ENCODE assay signal across 10 mouse cellular contexts in genomic region chr16:85680351-85680750, GRCm38 (mm10).
DNase-seq lines count a peak whose midpoint lies in the region; ATAC-seq lines count a peak whose summit lies in the region.
"Had no signal": no experiment of that assay in that cellular context is flagged by ENCODE, and none has a peak within 500 bp of the region (broad histone marks: within the 10 kb centered on the region; RNA-seq: fewer than 3 reads in every experiment).

No protein-coding gene starts in this region.

- H3K4me1 ChIP-seq in embryonic facial prominence, embryonic 12.5 days = peaks cover 6% of the 10 kb centered on the region; the same call in 1 of the 2 replicates
- peaks cover 3% of the 10 kb centered on the region; the same call in 1 of the 2 replicates for H3K4me1 ChIP-seq in limb, embryonic 13.5 days

- no peaks in the 10 kb centered on the region for H3K36me3 ChIP-seq in embryonic facial prominence, embryonic 12.5 days
- H3K36me3 ChIP-seq in limb, embryonic 13.5 days = no peaks in the 10 kb centered on the region

- no peaks in the 10 kb centered on the region for H3K27me3 ChIP-seq in embryonic facial prominence, embryonic 12.5 days
- H3K27me3 ChIP-seq in limb, embryonic 13.5 days = peaks cover 4% of the 10 kb centered on the region; the same call in 1 of the 2 replicates

- intact Hi-C loops in gastrocnemius, postnatal 36 days (cut with DNase I) = no loop called here

- DNase-seq in gastrocnemius, postnatal 10 days = peak; percentile 24
- DNase-seq in gastrocnemius, postnatal 36 days = no peak
- peak; percentile 15 for DNase-seq in MN1 (ENCODE audit: low spot score)
- DNase-seq in adrenal gland, adult 8-10 months = no peak
- DNase-seq in left cerebral cortex, adult 9 months (ENCODE audit: low spot score in 2 of 2) = no peak
- no peak for DNase-seq in layer of hippocampus, postnatal 36 days
- DNase-seq: lung, postnatal 36 days had no signal

- WGBS in embryonic facial prominence, embryonic 12.5 days = 42% methylated on average over 6 of the region's 6 CpGs
- 30% methylated on average over 6 of the region's 6 CpGs for WGBS in limb, embryonic 13.5 days

- H3K4me3 ChIP-seq in embryonic facial prominence, embryonic 12.5 days = no peak overlapping the region
- no peak overlapping the region for H3K4me3 ChIP-seq in limb, embryonic 13.5 days
- H3K4me3 ChIP-seq: erythroblast, embryonic 14.5 days had no signal

- peak; percentile 81; the same call in 1 of the 2 replicates for ATAC-seq in embryonic facial prominence, embryonic 12.5 days (ENCODE audit: insufficient number of reproducible peaks, insufficient read depth, low FRiP score, low TSS enrichment)
- ATAC-seq in limb, embryonic 13.5 days (ENCODE audit: low FRiP score, low read depth) = peak; percentile 68; the same call in 1 of the 2 replicates

- no peak overlapping the region for H3K27ac ChIP-seq in embryonic facial prominence, embryonic 12.5 days
- H3K27ac ChIP-seq in limb, embryonic 13.5 days = no peak overlapping the region

- no peaks in the 10 kb centered on the region for H3K9me3 ChIP-seq in embryonic facial prominence, embryonic 12.5 days
- no peaks in the 10 kb centered on the region for H3K9me3 ChIP-seq in limb, embryonic 13.5 days

- no peak overlapping the region for H3K9ac ChIP-seq in embryonic facial prominence, embryonic 12.5 days
- no peak overlapping the region for H3K9ac ChIP-seq in limb, embryonic 13.5 days

- no peak overlapping the region for H3K4me2 ChIP-seq in embryonic facial prominence, embryonic 12.5 days (replicated peaks)
- no peak overlapping the region for H3K4me2 ChIP-seq in limb, embryonic 13.5 days (replicated peaks)

Comparison
In these comparisons a context has a peak if more than half of its experiments do, and no peak if none do; other contexts are left out.
1. DNase-seq: peak in gastrocnemius, postnatal 10 days (single experiment) and MN1 (single experiment); none in gastrocnemius, postnatal 36 days (0 of 2), adrenal gland, adult 8-10 months (single experiment), left cerebral cortex, adult 9 months (0 of 2) and layer of hippocampus, postnatal 36 days (0 of 2).